Mouse (Mus musculus) limb, embryonic 12.5 days (tissue): ENCODE measurements around the gene Trp53inp2. TPM values are rescaled to one million over a fixed set of nuclear protein-coding genes. Genes with fewer than 3 reads are reported as not detected.

Experiments
- microRNA counts: library from miRNA; unstranded; fragments of <30 nt; microRNA quantifications from one replicate; lab custom pipeline; 2017
- microRNA-seq: library from miRNA; unstranded; fragments of <30 nt; microRNA quantifications from one replicate; pipeline ENCODE4, GENCODE M21; 2017
- polyA plus RNA-seq: library from polyadenylated mRNA; unstranded; fragments of >200 nt; fragmentation: Nextera tagmentation; extraction: Ambion mirVana; gene quantifications from 2 replicates; pipeline ENCODE4 v1.2.1, GENCODE M21; 2016

Gene Trp53inp2
- polyA plus RNA-seq, 1 experiment from 2014 or later = 16.2 TPM

MicroRNA genes within 50 kb of the gene (microRNA counts, 519-probe panel; counts per million panel counts)
- not detected for microRNA mmu-miR-695 (lab: Ali Mortazavi, UCI)

Small RNA genes lying within 50 kb of the gene (microRNA-seq; reads per million reads assigned to microRNA genes)
- gene Mir695 = not detected

Other genes with a start within 250 kb of the Trp53inp2 start
- gene Itch, start 247.6 kb upstream of the Trp53inp2 start, polyA plus RNA-seq = 70.4 and 73.9 TPM in 2 replicates
- gene Dynlrb1, start 144.5 kb upstream of the Trp53inp2 start, polyA plus RNA-seq = 414 and 459 TPM in 2 replicates
- gene Map1lc3a, start 104.8 kb upstream of the Trp53inp2 start, polyA plus RNA-seq = 163 and 169 TPM in 2 replicates
- gene Pigu, start 23.6 kb upstream of the Trp53inp2 start, polyA plus RNA-seq = 41.0 and 47.0 TPM in 2 replicates
- gene Ncoa6, start 92.8 kb downstream of the Trp53inp2 start, polyA plus RNA-seq = 24.0 and 29.1 TPM in 2 replicates
- gene Acss2, start 136.9 kb downstream of the Trp53inp2 start, polyA plus RNA-seq = 12.1 and 14.8 TPM in 2 replicates
- 5.5 and 7.8 TPM in 2 replicates for gene Ggt7, start 137.2 kb downstream of the Trp53inp2 start, polyA plus RNA-seq
- 23.8 and 23.9 TPM in 2 replicates for gene Gss, start 211.8 kb downstream of the Trp53inp2 start, polyA plus RNA-seq
- gene Myh7b, start 230.2 kb downstream of the Trp53inp2 start, polyA plus RNA-seq = 1.9 and 2.1 TPM in 2 replicates